Mouse (Mus musculus) G1E-ER4 (cell line): ENCODE results near the gene Mrvi1. TPM values are rescaled to one million over a fixed set of nuclear protein-coding genes. Genes with fewer than 3 reads are reported as not detected.

ENCODE experiments used
- GATA1 ChIP-seq: IDR thresholded peaks from one replicate; pipeline ENCODE4 v1.8.0; 2012; ENCODE audit warnings: low read length, inconsistent platforms
- polyA plus RNA-seq: library from polyadenylated mRNA; stranded (reverse); fragments of >175 nt; gene quantifications from 2 replicates; pipeline ENCODE4 v1.2.3, GENCODE M21; 2012

Gene Mrvi1
- polyA plus RNA-seq, 1 experiment: 0.08 TPM

GRCm38 (mm10) chr7:110926562-110926961 lies 55.7 kb downstream of the Mrvi1 start:
- no peak for TF ChIP-seq GATA1

DNA sequence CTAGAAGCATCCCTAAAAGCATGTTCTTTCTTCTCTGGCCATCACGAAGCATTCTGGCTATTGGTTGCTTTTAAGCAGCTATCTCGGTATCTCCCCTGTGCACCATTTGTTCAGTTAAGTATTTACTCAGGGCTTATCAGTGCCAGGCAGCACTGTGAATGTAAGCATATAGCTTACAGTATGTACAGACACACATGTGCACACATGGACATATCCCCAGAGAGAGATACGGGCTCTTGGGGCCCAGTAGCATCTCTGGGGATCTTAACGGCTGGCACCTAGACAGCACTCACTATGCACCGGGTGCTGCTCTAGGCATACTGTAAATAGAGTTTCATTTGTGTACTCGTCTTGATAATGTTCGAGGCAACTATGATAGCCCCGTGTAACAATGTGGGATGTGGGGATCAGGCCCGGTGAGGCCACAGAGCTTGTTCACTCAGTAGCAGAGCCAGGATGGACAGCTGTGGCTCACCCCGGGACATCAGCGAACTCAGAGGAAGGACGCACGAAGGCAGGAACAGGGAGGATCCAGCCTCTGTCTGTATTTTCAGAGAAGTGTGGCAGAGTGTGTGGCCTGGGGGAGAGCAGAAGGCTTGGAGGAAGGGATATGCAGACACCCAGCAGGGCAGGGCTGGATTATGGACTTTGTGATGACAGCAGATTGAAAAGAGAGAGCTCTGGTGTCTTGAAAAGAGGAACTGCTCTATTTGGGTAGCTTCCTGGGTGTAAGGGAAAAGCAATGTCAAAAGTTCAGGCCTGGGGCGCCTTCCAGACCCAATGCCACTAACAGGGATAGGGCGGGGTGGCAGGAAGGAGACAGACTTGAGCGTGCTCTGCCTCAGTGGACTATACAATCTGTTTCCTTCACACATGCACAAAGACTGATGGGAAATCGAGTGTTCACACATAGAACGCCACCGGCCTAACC lies 61.7 kb downstream of the Mrvi1 start:
- TF ChIP-seq GATA1: peak; percentile 95

DNA sequence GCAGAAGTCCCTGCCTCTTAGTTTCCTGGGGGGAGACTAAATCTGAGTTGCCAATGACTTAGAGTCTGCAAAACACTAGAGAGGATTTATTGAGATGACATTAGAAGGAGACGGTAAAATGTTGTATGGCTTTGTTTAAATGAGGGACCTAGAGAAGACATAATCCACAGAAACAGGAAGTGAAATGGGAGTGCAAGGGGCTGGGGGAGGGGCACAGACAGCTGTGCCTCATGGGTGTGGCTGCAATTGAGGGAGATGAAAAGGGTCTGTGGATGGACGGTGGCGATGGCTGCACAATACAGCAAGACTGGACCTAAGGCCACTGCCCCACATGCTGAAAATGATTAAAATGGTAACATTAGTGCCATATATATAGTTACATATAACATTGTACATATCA lies 62.5 kb downstream of the Mrvi1 start:
- no peak for TF ChIP-seq GATA1

DNA sequence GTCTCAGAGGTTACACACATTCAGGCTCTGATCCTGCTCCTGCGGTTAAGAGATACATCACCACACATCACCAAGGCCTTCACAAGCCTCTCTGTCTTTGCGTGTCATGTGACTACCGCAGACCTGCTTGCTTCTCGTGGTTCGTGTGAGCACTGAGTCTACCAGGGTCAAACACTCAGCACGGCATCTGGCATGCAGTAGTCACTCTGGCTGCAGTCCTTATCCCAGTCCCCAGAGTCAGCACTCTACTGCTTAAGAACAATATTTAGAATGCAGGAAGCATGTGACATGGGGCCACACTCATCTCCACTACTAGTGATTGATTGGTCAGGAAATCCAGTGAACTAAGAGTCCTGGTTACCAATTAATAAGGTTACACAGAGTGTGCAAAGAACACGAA lies 66.3 kb downstream of the Mrvi1 start:
- TF ChIP-seq GATA1: no peak

- TF ChIP-seq GATA1: no peak
Measured at GRCm38 (mm10) chr7:110914531-110914930, 67.7 kb downstream of the Mrvi1 start.

DNA sequence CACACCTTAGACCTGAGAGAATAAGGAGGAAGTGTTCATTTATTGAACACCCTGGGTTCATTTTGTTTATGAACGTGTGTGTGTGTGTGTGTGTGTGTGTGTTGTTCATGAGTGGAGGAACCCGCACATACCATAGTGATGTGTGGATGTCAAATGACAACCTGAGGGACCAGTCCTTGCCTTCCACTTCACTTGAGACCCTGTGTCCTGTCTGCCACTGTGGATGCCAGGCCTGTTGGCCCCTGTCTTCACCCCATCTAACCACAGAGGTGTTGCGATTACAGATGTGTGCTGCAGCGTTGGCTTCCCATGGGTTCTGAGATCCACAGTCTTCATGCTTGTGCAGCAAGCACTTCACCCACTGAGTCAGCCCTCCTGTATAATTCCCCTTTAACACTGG lies 68.5 kb downstream of the Mrvi1 start:
- TF ChIP-seq GATA1: no peak

DNA sequence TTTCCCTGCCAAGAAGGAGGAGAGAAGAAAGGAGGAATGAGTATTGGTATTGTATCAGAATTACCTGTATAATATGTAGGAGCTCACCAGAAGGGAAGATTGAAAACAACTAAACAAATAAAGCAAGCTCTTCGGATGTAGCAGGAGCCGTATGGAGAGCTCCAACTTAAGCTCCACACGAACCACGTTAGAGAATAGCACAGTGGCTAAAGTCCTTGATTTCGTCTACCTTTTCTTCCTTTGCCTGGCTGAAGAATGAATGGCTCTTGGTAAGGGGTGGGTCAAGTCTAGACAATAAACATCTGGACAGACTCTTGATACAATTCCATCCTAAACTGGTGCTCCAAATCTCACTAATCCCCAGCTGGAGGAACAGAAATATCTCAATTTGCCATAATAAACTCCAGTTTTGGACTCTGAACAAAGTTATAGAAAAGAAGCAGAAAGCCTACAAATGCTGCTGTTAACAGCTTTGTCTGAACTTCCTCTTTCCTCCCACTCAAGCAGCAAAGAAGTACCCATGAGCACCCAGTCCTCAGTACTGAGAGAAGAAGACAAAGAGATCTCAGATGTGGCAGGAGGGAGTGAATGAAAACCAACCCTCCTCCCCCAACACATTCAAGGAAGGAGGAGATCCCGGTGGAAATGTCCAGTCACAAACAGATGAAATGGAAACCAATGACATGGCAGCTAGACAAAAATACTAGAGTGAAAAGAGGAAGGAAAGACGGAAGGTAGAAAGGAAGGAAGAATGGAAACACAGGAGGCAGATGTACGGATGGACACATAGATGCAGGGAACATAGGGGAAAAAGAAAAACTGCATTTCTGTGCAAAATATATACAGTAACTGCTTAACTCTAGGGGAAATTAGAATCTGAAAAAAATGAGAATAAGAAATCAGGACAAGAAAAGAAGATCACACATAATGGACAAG lies 73.8 kb downstream of the Mrvi1 start:
- no peak for TF ChIP-seq GATA1

GRCm38 (mm10) chr7:110906566-110906965 lies 75.7 kb downstream of the Mrvi1 start:
- no peak for TF ChIP-seq GATA1

DNA sequence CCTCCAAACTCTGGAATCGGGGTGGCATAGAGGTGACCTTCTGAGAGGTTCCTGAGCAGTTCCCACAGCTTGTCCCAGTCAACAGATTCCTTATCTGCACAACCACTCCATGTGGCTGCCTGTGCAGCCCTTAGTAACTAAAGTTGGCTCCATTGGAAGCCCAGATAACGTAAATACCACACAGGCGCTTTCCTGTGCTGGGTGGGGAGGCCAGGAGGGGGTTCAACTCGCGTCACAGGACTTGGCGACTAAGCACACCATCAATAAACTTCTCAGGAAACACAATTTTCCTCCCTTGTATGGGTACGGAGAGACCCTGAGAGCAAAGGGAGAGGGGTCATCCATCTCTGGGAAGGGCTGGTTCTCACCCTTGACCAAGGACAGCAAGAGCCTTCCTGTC lies 79.0 kb downstream of the Mrvi1 start:
- no peak for TF ChIP-seq GATA1

DNA sequence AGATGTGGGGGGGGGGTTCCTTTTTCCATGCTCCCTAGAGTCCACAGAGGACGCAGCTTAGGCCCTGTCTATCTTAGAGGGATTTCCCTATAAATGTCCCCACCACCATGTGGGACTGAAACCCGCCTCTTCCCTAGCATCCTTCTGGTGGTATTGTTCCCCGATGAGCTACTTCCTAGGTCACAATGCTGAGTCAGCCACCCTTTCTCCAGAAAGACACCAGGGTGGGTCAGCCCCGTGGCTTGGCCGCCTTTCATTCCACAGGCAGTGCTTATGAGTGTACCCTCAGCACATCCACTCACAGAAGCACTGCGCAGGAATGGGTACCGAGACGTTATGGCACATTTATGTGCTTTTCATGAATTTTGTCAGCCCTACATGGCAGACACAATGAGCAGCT lies 85.1 kb downstream of the Mrvi1 start:
- no peak for TF ChIP-seq GATA1

DNA sequence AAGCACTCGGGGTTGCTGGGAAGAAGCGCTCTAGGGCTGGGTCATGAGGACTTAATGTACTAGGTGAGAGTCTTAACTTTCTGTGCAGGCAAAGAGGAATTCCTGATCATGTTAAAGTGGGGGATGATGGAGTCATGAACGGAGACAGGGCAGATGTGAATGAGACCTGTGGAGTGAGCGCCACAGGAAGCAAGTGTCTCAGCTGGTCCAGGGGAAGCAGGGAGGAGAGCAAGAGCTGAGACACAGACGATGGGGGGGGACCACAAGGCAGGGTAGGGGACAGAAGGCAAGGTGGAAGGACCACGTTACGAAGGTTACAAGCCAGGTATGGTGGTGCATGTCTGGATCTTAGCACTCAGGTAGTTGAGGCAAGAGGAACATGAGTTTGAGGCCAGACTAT lies 85.8 kb downstream of the Mrvi1 start:
- no peak for TF ChIP-seq GATA1

GRCm38 (mm10) chr7:110894673-110895072 lies 87.6 kb downstream of the Mrvi1 start:
- TF ChIP-seq GATA1: no peak

DNA sequence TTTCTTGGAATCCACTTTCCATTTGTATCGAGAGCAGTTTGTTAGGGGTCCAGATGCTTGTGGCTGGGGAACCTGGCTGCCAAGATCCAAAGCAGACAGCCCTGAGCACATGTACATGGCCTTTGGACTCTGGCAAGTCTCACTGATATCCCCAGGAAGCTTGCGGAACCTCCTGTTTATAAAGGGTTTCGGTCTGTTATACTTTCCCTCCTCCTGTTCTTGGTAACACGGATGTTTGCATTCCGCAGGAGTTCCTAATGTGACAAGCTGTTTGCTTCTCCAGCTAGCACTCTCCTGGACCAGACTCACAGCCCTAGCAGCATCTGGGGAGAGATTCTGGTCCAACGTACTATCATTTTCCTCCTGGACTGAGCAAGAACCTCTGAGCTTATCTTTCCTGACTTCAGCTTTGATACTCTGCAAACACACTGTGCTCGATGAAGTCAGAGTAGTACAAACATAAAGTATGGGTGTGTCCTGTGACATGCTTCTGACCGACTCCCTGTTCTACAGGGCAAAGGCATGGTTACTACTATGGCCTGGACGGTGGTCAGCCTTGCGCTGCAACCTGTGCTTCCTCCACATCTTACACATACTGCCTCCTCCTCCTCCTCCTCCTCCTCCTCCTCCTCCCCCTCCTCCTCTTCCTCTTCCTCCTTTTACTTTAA lies 88.2 kb downstream of the Mrvi1 start:
- no peak for TF ChIP-seq GATA1

- no peak for TF ChIP-seq GATA1
Measured at GRCm38 (mm10) chr7:110891501-110891986, 90.7 kb downstream of the Mrvi1 start.

DNA sequence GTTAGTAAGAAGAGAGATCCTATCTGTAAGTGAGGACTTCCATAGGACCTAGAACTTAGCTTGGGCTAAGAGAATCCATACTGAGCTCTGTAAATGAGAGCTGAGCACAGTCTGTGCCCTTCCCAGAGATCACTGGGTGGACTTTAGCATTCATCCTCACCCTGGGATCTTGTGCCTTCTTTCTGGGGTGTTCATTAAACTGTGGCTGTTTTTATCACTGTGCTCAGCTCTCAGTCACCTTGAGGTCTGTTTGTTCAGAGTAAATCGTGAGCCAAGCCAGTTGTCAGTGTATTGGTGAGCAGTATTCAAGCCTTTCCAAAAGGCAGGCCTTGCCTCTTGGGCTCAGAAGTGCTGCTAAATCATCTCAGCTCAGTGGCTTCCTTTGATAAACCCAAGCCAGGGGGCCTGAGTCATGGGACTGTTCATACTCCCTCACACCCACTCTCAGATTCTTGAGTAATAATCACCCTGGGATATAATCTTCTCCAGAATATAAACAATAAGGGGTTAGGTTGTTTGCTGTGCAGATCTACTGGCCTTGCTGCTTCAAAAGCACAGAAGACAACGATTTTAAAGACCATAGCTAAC lies 100.4 kb downstream of the Mrvi1 start:
- no peak for TF ChIP-seq GATA1

- TF ChIP-seq GATA1: no peak
Measured at GRCm38 (mm10) chr7:110878028-110878427, 104.2 kb downstream of the Mrvi1 start.
